Mouse (Mus musculus) liver, adult 2 months (tissue): ENCODE measurements around the gene Gm36176.

Experiments used
- CTCF ChIP-seq: fragments of 200-500 bp; IDR thresholded peaks from 2 replicates; pipeline ENCODE4 v1.5.1; 2011; ENCODE audit warnings: low read depth, low read length, control low read depth
- POLR2A ChIP-seq: fragments of 200-500 bp; IDR thresholded peaks from 2 replicates; pipeline ENCODE4 v1.6.1; 2011; ENCODE audit warnings: low read length, control low read depth; ENCODE audit not compliant: insufficient read depth; ENCODE audit errors: extremely low read depth

DNA sequence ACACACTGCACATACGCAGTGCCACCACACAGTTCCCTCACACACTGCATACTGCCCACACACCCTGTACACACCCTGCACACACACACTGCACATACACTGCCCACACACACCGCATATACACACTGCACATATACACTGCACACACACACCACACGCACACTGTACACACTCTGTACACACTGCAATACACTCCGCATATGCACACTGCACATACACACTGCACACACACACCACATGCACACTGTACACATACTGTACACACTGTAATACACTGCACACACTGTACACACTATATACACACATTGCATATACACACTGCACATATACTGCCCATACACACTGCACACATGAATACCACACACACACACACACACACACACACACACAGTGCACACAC lies 28.1 kb upstream of the Gm36176 start:
- no peak for TF ChIP-seq CTCF
- TF ChIP-seq POLR2A = no peak
